Mouse (Mus musculus) embryonic facial prominence, embryonic 11.5 days (tissue): ENCODE measurements at regions not wholly inside any gene's neighbourhood (a gene's known extent, or its start where the extent isn't known, plus 50 kb on each side); places are given as distances from the start of the nearest gene placed in this dataset.

ENCODE experiments used
- ATAC-seq: fragments of 200-750 bp; cut with Nextera tagmentation; replicated peaks from 2 replicates; pipeline ENCODE4 v1.8.0; 2017; ENCODE audit warnings: low read depth; ENCODE audit not compliant: insufficient number of reproducible peaks, low FRiP score, low TSS enrichment
- DNase-seq: peaks from one replicate; pipeline ENCODE4 v3.0.0-alpha.2; 2015; ENCODE audit warnings: low spot score
- H3K27ac ChIP-seq: fragments of 300-500 bp; sonication (generic); replicated peaks from 2 replicates; pipeline ENCODE4 v1.5.1; 2014; ENCODE audit warnings: mild to moderate bottlenecking, low read depth, low read length, control low read depth
- H3K27me3 ChIP-seq: fragments of 300-500 bp; sonication (generic); 2 replicates; pipeline ENCODE4 v1.6.1; 2014; ENCODE audit warnings: mild to moderate bottlenecking, low read length, moderate library complexity, mixed read lengths; ENCODE audit not compliant: control insufficient read depth, insufficient read depth
- H3K36me3 ChIP-seq: fragments of 300-500 bp; sonication (generic); replicated peaks from 2 replicates; pipeline ENCODE4 v1.6.1; 2014; ENCODE audit warnings: low read depth, mild to moderate bottlenecking, low read length, moderate library complexity, mixed read lengths; ENCODE audit not compliant: control insufficient read depth, insufficient read depth
- H3K4me1 ChIP-seq: fragments of 300-500 bp; sonication (generic); 2 replicates; pipeline ENCODE4 v1.6.1; 2014; ENCODE audit warnings: low read length, mixed read lengths; ENCODE audit not compliant: control insufficient read depth, insufficient read depth
- H3K4me2 ChIP-seq: fragments of 300-500 bp; sonication (generic); 2 replicates; pipeline ENCODE4 v1.6.1; 2014; ENCODE audit warnings: low read depth, mild to moderate bottlenecking, control low read depth, low read length, moderate library complexity
- H3K4me3 ChIP-seq: fragments of 300-500 bp; sonication (generic); 2 replicates; pipeline ENCODE4 v1.5.1; 2014; ENCODE audit warnings: low read depth, low read length, control low read depth
- H3K9ac ChIP-seq: fragments of 300-500 bp; sonication (generic); replicated peaks from 2 replicates; pipeline ENCODE4 v1.6.1; 2014; ENCODE audit warnings: mild to moderate bottlenecking, control low read depth, low read length
- H3K9me3 ChIP-seq: fragments of 300-500 bp; sonication (generic); replicated peaks from 2 replicates; pipeline ENCODE4 v1.6.1; 2016; ENCODE audit warnings: mild to moderate bottlenecking, low read length, inconsistent platforms, mixed read lengths; ENCODE audit not compliant: control insufficient read depth
- WGBS: fragments of 180-500 bp; shearing (Covaris S2); extraction: QIAGEN DNeasy Blood & Tissue Kit; methylation state at CpG from one replicate; pipeline ENCODE4 v1.1.7; 2014; 5-methylcytosine and 5-hydroxymethylcytosine counted together

GRCm38 (mm10) chr13:63957098-63957497 lies 131.9 kb downstream of the Hsd17b3 start:
- WGBS: 68% methylated on average over 5 of the region's 5 CpGs
- no peaks in the 10 kb centered on the region for H3K36me3 ChIP-seq
- no peak for ATAC-seq

GRCm38 (mm10) chr13:63954305-63954704 lies 134.7 kb downstream of the Hsd17b3 start:
- Histone ChIP-seq H3K9me3 (no peaks in the 10 kb centered on the region), H3K27ac (no peak overlapping the region), H3K4me1 (0 out of 2 replicates have a peak, but pooled peaks cover 2% of the 10 kb centered on the region), H3K27me3 (no peaks in the 10 kb centered on the region), H3K9ac (no peak overlapping the region), H3K4me3 (no peak overlapping the region), H3K4me2 (no peak overlapping the region), H3K36me3 (no peaks in the 10 kb centered on the region)
- ATAC-seq (no peak), DNase-seq (no peak)
- 77% methylated on average over 2 of the region's 2 CpGs for WGBS

More at GRCm38 (mm10) chr13:63957098-63957497, 131.9 kb downstream of the Hsd17b3 start:
- Histone ChIP-seq H3K27me3 (no peaks in the 10 kb centered on the region), H3K4me2 (no peak overlapping the region), H3K27ac (no peak overlapping the region), H3K9ac (no peak overlapping the region), H3K4me3 (no peak overlapping the region), H3K9me3 (no peaks in the 10 kb centered on the region), H3K4me1 (no peaks in the 10 kb centered on the region)
- DNase-seq: no peak

- no peaks in the 10 kb centered on the region for H3K36me3 ChIP-seq
- 33% methylated on average over 9 of the region's 9 CpGs for WGBS
- ATAC-seq: 0 out of 2 replicates have a peak, but pooled peaks have one; percentile 46
- H3K4me2 ChIP-seq: no peak overlapping the region
- H3K27ac ChIP-seq: no peak overlapping the region
- H3K4me3 ChIP-seq: no peak overlapping the region
- peak; percentile 59 for DNase-seq
- 0 out of 2 replicates have a peak, but pooled peaks cover 2% of the 10 kb centered on the region for H3K4me1 ChIP-seq
- H3K9me3 ChIP-seq: no peaks in the 10 kb centered on the region
- H3K27me3 ChIP-seq: no peaks in the 10 kb centered on the region
- H3K9ac ChIP-seq: no peak overlapping the region
These were observed 136.9 kb downstream of the Hsd17b3 start for GRCm38 (mm10) chr13:63951922-63952734.

DNA sequence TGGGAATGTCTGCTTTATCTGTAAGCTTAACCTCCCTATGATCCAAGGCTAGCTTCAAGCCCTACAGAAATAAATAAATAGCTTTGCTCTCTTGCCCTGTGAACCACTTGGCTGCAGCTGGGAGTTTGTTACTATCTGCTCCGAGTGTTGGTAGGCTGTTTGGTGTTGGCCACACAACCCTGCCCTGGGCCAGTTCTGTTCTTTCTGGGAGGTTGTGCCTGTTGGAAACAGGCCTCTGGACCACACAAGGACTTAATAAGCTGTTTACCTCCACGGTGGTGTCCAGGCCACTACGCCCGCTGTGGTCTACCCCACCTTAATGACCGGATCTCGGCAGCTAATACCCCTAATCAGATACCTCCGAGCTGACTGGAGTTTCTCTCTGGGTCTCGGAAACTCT lies 136.1 kb downstream of the Ercc6l2 start:
- H3K4me1 ChIP-seq: 0 out of 2 replicates have a peak, but pooled peaks cover 2% of the 10 kb centered on the region
- H3K9ac ChIP-seq: no peak overlapping the region
- H3K4me3 ChIP-seq: no peak overlapping the region
- H3K27me3 ChIP-seq: no peaks in the 10 kb centered on the region
- no peak overlapping the region for H3K4me2 ChIP-seq
- no peak for ATAC-seq
- no peaks in the 10 kb centered on the region for H3K9me3 ChIP-seq
- 39% methylated on average over 8 of the region's 8 CpGs for WGBS
- no peaks in the 10 kb centered on the region for H3K36me3 ChIP-seq
- no peak overlapping the region for H3K27ac ChIP-seq
- DNase-seq: no peak
